Mouse (Mus musculus): Measurements from ENCODE around the gene Ncoa1.

Gene Ncoa1

GRCm38 (mm10) chr12:4202206-4202605, 274.8 kb downstream of the Ncoa1 start:
- no peak for DNase-seq

- DNase-seq, result no peak
These were observed 275.4 kb downstream of the Ncoa1 start for GRCm38 (mm10) chr12:4201454-4202200.

DNA sequence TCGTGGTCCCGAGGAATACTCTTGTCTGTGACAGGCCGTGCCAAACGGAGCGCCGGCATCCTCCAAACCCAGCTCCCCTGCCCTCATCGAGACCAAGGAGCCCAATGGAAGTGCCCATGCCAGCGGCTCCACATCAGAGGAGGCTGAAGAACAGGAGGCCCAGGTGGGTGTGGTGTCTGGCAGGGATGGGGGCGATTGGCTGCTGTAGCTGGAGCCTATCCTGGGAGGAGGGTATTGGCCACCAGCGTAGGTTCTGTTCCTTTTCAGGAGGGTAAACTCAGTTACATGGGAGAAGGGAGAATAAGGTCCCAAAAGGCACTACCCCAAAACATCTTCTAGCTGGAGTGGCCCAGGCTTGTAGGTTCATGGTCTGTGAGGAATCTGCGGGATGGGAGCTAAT, 277.7 kb downstream of the Ncoa1 start:
- DNase-seq, result no peak

DNA sequence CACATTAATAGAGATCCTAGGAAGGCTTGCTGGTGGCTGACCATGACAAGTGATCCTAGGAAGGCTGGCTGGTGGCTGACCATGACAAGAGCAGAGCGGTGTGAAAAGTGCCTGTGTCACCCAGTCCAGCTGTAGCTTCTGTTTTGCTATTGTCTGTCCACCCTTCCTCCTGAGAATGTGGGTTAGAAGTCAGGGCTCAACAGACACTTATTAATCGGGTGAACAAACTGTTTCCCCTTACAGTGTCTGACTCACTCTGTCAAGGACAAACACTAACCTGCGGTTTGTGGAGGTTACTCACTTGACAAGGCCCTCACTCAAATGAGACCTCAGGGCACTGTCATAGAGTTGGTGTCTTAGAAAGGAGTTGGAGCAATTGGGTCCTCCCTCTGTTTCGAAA, 278.3 kb downstream of the Ncoa1 start:
- no peak for DNase-seq
